Mouse (Mus musculus) 416B (cell line): ENCODE measurements at regions not wholly inside any gene's neighbourhood (a gene's known extent, or its start where the extent isn't known, plus 50 kb on each side); places are given as distances from the start of the nearest gene placed in this dataset.

Experiments used
- DNase-seq: peaks from one replicate; pipeline ENCODE4 v3.0.0; 2011; ENCODE audit warnings: low read depth

DNA sequence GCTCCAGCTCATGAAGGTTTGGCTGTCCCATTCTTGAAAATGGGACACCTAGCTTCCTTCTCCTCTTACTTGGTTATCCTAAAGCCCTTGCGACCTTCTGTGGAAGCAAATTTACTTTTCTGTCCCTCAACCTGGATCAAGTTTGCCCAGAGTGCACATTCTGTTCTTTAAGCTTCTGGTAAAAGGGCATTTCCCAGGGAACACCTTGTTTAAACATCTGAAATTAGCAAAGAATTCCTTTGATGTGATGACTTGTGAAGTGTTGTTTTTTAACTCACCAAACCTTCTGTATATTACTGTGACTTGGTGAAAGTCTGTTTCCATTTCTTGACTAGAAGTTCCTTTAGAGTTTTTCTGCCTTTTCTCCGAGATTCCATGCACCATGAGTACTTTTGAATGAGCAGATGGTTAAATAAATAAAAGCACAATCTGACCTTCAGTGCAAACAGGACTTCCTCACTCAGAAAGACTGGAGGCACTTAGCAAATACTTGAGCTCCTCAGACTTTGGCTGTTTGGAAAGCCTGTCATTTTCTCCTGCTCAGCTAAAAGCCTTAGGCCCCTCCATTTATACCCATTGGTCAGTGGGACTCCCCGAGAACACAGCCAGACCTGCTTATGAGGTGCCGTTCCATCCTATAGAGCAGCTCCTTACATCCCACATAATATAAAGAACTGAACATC, 69.3 kb upstream of the Rprm start:
- DNase-seq = no peak

- no peak for DNase-seq
These were observed 73.6 kb upstream of the Rprm start for GRCm38 (mm10) chr2:54158689-54159630.

- DNase-seq = peak; percentile 39
These were observed 92.2 kb upstream of the Rprm start for GRCm38 (mm10) chr2:54177549-54177948.

- no peak for DNase-seq
These were observed 105.5 kb upstream of the Rprm start for GRCm38 (mm10) chr2:54190828-54191227.

- DNase-seq = peak; percentile 3
These were observed 113.0 kb upstream of the Rprm start for GRCm38 (mm10) chr2:54198343-54198742.

DNA sequence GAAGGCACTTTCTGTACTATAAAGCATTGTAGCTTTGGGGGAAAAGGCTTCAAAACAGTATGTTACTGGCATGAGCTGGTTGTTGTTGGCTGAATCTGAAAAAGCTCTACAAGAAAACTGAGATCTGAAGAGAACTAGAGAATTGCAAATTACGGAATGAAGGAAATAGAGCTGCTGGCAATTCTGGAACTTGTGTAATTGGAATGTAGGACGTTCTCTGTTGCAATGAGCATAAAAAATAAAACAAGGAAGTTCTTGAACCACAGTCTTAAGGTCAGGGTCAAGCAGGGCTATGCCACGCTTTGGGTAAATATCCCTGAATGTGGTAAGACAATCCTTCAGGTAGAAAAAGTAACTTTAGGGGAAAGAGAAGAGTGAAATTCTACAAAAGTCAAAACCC, 130.2 kb upstream of the Rprm start:
- DNase-seq = no peak

DNA sequence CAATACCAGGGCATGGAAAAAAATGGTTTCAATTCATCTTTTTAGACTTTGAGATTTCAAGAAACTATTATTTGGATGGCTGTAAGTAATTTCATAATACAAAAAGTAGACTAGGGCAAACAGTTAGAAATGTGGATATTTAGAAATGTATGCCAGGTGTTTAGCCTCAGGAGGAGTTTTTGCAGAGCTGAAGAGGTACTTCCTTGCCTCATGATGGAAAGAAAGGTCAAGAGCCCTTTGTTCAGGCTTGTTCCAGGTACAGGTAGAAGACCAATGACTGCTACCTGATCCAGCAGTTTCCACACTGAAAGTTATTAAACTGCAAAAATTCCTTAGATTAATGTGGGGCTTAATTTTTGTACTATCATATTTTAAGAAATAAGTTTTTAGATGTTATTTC, 143.3 kb upstream of the Rprm start:
- DNase-seq = no peak

GRCm38 (mm10) chr2:54229016-54229415, 143.7 kb upstream of the Rprm start:
- no peak for DNase-seq

DNA sequence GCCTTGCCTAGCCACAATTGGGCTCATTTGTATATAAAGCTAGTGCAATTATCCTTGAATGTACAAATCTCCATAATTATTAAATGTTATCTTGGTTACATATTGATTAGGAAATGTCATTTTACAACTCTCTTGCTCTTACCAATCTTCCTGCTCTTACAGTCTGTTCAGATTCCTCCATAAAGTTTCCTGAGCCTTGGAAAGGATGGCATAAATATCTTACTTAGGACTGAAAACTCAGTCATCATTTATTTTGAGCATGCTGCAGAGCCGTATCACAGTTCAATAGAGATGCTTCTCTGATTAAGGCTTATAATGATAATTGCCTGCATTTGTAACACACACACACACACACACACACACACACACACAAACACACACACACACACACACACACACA, 151.4 kb upstream of the Rprm start:
- DNase-seq = no peak

- no peak for DNase-seq
These were observed 151.8 kb upstream of the Rprm start for GRCm38 (mm10) chr2:54237192-54237591.

DNA sequence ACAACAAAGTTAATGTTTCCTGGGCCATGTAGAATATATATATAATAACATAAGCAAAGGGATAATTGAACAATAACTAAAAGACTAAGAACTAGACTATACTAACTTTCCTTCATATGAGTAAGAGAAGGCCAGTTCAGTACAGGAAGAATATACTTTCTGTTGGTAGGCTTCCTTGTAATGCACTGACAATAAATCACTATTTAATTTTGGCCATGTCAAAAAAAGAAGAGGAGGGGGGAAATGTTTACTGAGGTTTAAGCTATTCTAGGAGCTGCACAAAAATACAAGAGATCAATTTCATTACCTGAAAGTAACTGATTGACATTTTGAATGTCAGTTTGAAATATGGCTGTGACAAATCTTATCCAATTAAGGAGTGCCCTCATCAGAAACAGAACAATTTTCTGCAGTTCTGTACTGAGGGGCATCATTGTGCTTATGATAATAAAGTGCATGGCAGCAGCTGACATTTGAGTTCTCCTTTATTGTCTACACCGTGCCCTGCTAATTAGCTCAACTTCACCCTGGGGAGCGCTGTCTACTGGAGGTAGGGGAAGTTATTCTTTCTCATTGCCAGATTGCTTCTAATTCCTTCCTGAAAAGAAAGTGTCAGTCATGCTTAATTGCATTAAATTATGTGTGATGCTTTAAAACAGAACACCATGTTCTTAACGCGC, 171.2 kb upstream of the Galnt13 start:
- no peak for DNase-seq

DNA sequence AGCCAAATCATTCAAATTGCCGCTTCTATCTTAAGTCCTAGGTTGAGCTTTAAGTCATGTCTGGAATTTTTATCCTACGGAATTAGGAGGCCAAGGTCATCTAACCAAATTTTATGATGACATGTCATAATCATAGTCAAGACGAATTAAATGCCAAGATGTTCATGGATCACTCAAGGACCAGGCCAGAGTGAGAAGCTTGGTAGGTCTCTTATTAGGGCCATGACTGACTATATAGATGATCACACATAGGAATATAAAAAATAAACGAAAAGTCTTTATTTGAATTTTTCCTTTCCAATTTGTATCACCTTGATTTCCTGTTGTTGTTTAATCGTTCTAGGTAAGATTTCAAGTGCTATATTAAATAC, 170.7 kb upstream of the Galnt13 start:
- no peak for DNase-seq

- DNase-seq = no peak
These were observed 154.2 kb upstream of the Galnt13 start for GRCm38 (mm10) chr2:54281966-54282365.

DNA sequence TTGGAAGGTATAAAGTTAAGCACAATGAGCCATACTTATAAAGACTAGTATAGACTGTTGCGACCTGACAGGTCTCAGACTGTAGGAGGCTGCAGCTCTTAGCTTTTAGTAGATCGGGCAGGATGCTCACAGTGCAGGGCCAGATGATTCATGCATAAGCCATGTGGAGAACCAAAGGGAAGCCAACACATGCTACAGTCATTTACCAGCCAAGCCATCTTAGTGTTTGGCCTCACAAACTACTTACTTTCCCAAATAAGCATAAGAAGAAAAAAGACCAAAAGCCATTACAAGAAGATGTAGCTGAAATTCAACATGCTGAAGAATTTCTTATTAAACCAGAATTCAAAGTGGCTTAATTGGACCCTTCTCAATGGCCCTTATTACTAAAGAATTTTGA, 152.2 kb upstream of the Galnt13 start:
- no peak for DNase-seq

GRCm38 (mm10) chr2:54305473-54305872, 130.6 kb upstream of the Galnt13 start:
- no peak for DNase-seq

- no peak for DNase-seq
These were observed 117.6 kb upstream of the Galnt13 start for GRCm38 (mm10) chr2:54318559-54318958.

DNA sequence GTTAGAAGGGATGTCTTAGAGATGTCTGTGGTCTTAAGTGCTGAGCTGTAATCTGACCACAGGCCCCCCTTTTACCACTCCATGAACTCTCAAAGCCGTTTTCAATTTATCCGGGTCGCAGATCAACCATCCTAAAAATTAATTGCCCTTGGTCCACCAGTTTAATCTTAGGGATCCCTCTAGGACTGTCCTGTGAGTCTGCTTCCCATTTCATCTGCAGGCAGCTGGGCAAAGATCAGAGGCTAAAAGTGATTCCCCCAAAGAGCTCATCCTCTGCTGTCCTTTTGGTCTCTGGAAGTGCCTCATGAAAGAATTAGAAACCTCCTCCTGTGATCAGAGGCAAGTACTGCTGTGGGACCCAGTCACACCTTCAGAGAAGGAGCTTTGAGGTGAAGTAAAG, 69.2 kb upstream of the Galnt13 start:
- DNase-seq = no peak

GRCm38 (mm10) chr2:54379279-54379678, 56.8 kb upstream of the Galnt13 start:
- no peak for DNase-seq
